Mouse (Mus musculus) neural tube, embryonic 13.5 days (tissue): Measurements from ENCODE around the gene Tra2b. TPM values are rescaled to one million over a fixed set of nuclear protein-coding genes. Genes with fewer than 3 reads are reported as not detected.
"Not testable (repeated sequence)": the region's sequence is repeated elsewhere in the genome, so short reads cannot be mapped to it uniquely, and the experiment has no call there.

Source experiments
- ATAC-seq: fragments of 200-750 bp; cut with Nextera tagmentation; 2 replicates; pipeline ENCODE4 v1.8.0; 2017; ENCODE audit warnings: low read depth, mild to moderate bottlenecking, moderate TSS enrichment, moderate library complexity
- H3K27ac ChIP-seq: fragments of 300-500 bp; sonication (generic); replicated peaks from 2 replicates; pipeline ENCODE4 v1.5.1; 2015; ENCODE audit warnings: moderate library complexity, mild to moderate bottlenecking, inconsistent platforms
- H3K27me3 ChIP-seq: fragments of 300-500 bp; sonication (generic); 2 replicates; pipeline ENCODE4 v1.6.1; 2015; ENCODE audit warnings: mild to moderate bottlenecking, inconsistent platforms
- H3K36me3 ChIP-seq: fragments of 300-500 bp; sonication (generic); 2 replicates; pipeline ENCODE4 v1.6.1; 2015; ENCODE audit warnings: mild to moderate bottlenecking, inconsistent platforms
- H3K4me1 ChIP-seq: fragments of 300-500 bp; sonication (generic); replicated peaks from 2 replicates; pipeline ENCODE4 v1.6.1; 2015; ENCODE audit warnings: inconsistent platforms
- H3K4me2 ChIP-seq: fragments of 300-500 bp; sonication (generic); 2 replicates; pipeline ENCODE4 v1.6.1; 2015; ENCODE audit warnings: inconsistent platforms, mild to moderate bottlenecking, moderate library complexity
- H3K4me3 ChIP-seq: fragments of 300-500 bp; sonication (generic); 2 replicates; pipeline ENCODE4 v1.5.1; 2015; ENCODE audit warnings: mild to moderate bottlenecking, inconsistent platforms
- H3K9ac ChIP-seq: fragments of 300-500 bp; sonication (generic); 2 replicates; pipeline ENCODE4 v1.6.1; 2015; ENCODE audit warnings: moderate library complexity, mild to moderate bottlenecking, inconsistent platforms
- H3K9me3 ChIP-seq: fragments of 300-500 bp; sonication (generic); 2 replicates; pipeline ENCODE4 v1.6.1; 2016; ENCODE audit warnings: inconsistent platforms
- WGBS: fragments of 180-500 bp; shearing (Covaris S2); methylation state at CpG from one replicate; pipeline ENCODE4 v1.1.7; 2015; 5-methylcytosine and 5-hydroxymethylcytosine counted together
- polyA plus RNA-seq: library from polyadenylated mRNA; unstranded; fragments of >200 nt; fragmentation: Nextera tagmentation; extraction: Ambion mirVana; gene quantifications from 2 replicates; pipeline ENCODE4 v1.2.1, GENCODE M21; 2015

The Tra2b gene
- polyA plus RNA-seq, 1 experiment from 2014 or later = 292 TPM

DNA sequence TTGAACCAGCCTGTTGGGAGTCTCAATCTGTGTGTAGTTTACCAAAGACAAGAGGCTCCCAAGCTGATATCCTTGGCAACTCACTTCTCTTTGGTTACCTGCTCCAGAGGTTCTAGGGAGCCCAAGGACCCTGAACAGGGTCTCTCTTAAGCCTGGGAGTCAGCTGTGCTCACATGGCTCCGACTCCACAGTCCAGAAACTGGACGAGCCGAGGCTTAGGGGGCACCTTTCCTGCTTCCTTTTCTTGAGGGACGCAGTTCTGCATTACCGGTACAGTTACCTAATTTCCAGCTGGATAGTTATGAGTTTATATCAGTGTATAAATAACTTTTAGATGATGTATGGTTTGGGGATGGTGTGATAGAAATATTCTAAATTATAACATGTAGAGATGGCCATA is 24.9 kb downstream of the Tra2b start:
- Histone ChIP-seq H3K4me1 (no peaks in the 10 kb centered on the region), H3K4me3 (no peak overlapping the region), H3K27ac (no peak overlapping the region), H3K36me3 (peaks cover 66% of the 10 kb centered on the region), H3K9me3 (no peaks in the 10 kb centered on the region), H3K9ac (no peak overlapping the region), H3K4me2 (no peak overlapping the region), H3K27me3 (no peaks in the 10 kb centered on the region)
- ATAC-seq = no peak
- WGBS = 94% methylated on average over 5 of the region's 5 CpGs

DNA sequence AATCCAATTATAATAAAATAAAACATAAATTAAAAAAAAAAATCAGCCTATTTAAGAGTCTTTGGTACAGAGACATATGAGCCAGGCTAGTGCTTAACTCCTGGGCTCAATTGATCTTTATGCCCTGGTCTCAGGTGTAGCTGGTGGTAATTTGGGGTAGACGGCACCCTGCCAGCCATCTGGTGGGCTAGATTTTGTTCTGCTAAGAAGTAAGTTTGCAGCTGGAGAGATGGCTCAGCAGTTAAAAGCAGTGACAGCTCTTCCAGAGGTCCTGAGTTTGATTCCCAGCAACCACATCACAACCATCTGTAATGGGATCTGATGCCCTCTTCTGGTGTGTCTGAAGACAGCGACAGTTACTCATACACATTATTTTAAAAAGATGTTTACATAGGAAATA is 25.8 kb downstream of the Tra2b start:
- Histone ChIP-seq H3K9me3 (no peaks in the 10 kb centered on the region), H3K27ac (no peak overlapping the region), H3K4me3 (no peak overlapping the region), H3K4me2 (no peak overlapping the region), H3K27me3 (no peaks in the 10 kb centered on the region), H3K4me1 (no peaks in the 10 kb centered on the region), H3K9ac (no peak overlapping the region), H3K36me3 (peaks cover 61% of the 10 kb centered on the region)
- ATAC-seq = no peak
- 79% methylated on average over 2 of the region's 2 CpGs for WGBS

DNA sequence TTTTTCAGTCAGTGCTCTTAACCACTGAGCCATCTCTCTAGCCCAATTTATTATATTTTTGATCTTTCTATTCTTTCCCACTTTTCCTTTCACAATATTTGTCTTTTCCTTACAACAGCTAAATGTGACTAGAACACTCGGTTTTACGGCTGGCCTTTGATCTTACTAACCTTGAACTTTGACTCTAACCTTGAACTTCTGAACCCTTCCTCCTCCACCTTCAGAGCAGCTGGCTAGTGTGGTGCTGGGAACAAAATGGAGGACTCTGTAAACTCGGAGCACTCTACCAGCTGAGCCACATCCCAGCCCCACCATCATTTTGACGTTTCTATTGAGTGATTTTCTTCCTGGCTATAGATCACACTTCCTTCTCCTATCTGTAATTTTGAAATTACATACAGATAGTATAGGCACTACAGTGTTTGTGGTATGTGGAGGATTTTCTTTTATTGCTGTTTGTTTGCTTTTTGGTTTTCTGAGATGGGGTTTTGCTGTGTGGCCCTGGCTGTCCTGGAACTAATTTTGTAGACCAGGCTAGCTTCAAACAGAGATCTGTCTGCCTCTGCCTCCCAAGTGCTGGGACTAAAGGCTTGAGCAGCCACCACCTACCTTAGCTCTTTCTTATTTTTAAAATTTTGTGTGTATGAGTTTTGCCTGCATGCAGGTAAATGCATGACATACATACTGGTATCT is 26.7 kb downstream of the Tra2b start:
- Histone ChIP-seq H3K27ac (no peak overlapping the region), H3K36me3 (peaks cover 52% of the 10 kb centered on the region), H3K4me3 (no peak overlapping the region), H3K4me2 (no peak overlapping the region), H3K9me3 (no peaks in the 10 kb centered on the region), H3K4me1 (0 out of 2 replicates have a peak, but pooled peaks cover 3% of the 10 kb centered on the region), H3K9ac (no peak overlapping the region), H3K27me3 (no peaks in the 10 kb centered on the region)
- no peak for ATAC-seq
- WGBS = 73% methylated on average over 4 of the region's 4 CpGs

DNA sequence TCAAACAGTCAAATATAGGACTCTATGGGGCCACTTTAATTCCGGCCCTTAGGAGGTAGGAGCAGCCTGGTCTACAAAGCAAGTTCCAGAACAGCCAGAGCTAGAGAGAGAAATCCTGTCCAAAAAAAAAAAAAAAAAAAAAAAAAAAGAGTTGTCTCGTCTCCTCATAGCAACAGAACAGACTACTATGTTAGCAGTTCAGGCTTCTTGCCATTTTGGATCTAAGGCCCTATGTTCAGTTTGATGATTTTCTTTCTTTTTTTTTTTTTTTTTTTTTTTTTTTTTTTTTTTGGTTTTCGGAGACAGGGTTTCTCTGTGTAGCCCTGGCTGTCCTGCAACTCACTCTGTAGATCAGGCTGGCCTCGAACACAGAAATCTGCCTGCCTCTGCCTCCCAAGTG is 27.4 kb downstream of the Tra2b start:
- ATAC-seq, H3K27me3 ChIP-seq: not testable (repeated sequence)

DNA sequence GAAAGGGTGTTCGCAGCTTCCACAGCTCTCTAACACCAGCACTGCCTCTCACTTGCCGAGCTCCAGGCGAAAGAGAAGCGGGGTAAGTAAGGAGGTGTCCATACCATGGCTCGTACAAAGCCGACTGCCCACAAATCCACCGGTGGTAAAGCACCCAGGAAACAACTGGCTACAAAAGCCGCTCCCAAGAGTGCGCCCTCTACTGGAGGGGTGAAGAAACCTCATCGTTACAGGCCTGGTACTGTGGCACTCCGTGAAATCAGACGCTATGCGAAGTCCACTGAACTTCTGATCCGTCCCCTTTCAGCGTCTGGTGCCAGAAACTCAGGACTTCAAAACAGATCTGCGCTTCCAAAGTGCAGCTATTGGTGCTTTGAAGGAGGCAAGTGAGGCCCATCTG is 29.0 kb downstream of the Tra2b start:
- H3K4me1 ChIP-seq = 0 out of 2 replicates have a peak, but pooled peaks cover 3% of the 10 kb centered on the region
- H3K4me3 ChIP-seq = no peak overlapping the region
- 91% methylated on average over 16 of the region's 16 CpGs for WGBS
- no peak overlapping the region for H3K9ac ChIP-seq
- H3K27ac ChIP-seq = no peak overlapping the region
- peaks cover 29% of the 10 kb centered on the region for H3K36me3 ChIP-seq
- no peaks in the 10 kb centered on the region for H3K9me3 ChIP-seq
- H3K27me3 ChIP-seq = no peaks in the 10 kb centered on the region
- no peak overlapping the region for H3K4me2 ChIP-seq
- ATAC-seq = no peak

More for the DNA sequence above, 27.4 kb downstream of the Tra2b start:
- not testable (repeated sequence) for H3K4me3 ChIP-seq, H3K4me2 ChIP-seq, H3K27ac ChIP-seq, H3K4me1 ChIP-seq, H3K9ac ChIP-seq, H3K9me3 ChIP-seq
- 80% methylated on average over 4 of the region's 4 CpGs for WGBS
- peaks cover 45% of the 10 kb centered on the region for H3K36me3 ChIP-seq

DNA sequence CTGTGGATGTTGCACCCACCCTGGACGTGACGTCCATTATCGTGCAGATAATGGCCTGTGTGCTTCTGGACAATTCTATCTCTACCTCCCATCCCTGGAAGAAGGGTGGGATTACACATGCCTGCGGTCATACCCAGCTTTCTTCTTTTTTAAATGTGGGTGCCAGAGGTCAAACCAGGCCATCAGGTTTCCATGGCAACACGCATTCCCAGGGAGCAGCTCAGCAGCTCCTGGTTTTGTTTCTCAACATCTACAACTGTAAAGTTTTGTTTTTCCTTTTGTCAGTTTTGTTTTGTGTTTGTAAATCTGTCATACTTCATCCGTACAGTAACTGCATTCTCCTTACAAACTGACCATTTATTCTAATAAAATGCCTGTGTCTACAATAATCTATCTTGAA is 31.3 kb downstream of the Tra2b start:
- Histone ChIP-seq H3K4me1 (0 out of 2 replicates have a peak, but pooled peaks cover 3% of the 10 kb centered on the region), H3K9ac (no peak overlapping the region), H3K4me3 (no peak overlapping the region), H3K27ac (no peak overlapping the region), H3K9me3 (no peaks in the 10 kb centered on the region), H3K27me3 (no peaks in the 10 kb centered on the region), H3K36me3 (peaks cover 7% of the 10 kb centered on the region; the same call in 1 of the 2 replicates), H3K4me2 (no peak overlapping the region)
- 28% methylated on average over 6 of the region's 6 CpGs for WGBS
- ATAC-seq = no peak

DNA sequence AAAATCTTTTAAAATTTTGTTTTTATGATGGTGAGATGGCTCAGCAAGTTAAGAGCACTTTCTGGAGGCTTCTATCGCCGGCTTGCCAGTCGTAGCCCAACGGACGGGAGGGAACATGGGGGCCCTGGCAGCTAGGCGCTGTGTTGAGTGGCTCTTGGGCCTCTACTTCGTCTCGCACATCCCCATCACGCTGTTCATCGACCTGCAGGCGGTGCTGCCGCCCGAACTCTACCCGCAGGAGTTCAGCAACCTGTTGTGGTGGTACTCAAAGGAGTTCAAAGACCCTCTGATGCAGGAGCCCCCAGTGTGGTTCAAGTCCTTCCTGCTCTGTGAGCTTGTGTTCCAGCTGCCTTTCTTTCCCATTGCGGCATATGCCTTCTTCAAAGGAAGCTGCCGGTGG is 35.5 kb downstream of the Tra2b start:
- not testable (repeated sequence) for ATAC-seq, H3K36me3 ChIP-seq, H3K4me2 ChIP-seq, H3K4me3 ChIP-seq, H3K9ac ChIP-seq, H3K9me3 ChIP-seq, H3K27me3 ChIP-seq, H3K27ac ChIP-seq, H3K4me1 ChIP-seq
- 77% methylated on average over 16 of the region's 16 CpGs for WGBS

DNA sequence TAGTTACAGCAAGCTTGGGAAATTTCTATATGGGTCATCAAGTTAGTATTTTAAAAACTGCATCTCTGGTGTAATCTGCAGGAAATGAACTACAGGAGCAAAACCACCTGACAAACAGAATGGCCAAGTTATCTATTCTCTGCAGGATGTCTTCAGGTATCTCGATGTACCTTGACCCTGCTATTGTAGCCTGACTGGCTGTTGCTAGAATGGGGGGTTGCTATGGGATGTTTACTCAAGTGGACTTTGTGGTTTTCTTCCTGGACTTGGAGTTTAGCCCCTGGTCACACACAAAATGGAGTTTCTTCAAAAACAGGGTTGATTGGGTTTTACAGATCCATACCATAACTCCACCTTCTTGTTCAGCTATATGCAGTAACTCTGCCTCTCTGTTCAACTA is 62.3 kb downstream of the Tra2b start:
- no peak for ATAC-seq
- Histone ChIP-seq H3K4me2 (no peak overlapping the region), H3K9ac (no peak overlapping the region), H3K36me3 (no peaks in the 10 kb centered on the region), H3K9me3 (0 out of 2 replicates have a peak, but pooled peaks cover 4% of the 10 kb centered on the region), H3K27ac (no peak overlapping the region), H3K27me3 (no peaks in the 10 kb centered on the region), H3K4me3 (no peak overlapping the region), H3K4me1 (no peaks in the 10 kb centered on the region)
- 91% methylated on average over 1 of the region's 1 CpGs for WGBS

DNA sequence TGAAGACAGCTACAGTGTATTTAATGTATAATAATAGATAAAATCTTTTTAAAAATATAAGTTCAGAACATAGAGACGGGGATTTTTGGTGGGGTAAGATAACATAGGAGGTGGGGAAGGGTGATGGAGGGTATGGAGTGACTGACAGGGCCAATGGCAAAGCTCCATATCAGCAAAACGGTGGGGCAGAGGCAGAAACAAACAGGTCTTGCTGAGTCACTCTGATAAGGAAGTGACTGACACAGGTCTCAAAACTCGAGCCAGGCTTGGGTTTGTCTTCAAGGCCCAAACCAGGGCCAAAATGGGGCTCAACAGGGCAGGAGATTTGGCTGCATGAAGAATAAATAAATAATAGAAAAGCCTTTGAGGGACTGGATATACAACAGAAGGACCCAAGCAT is 63.9 kb downstream of the Tra2b start:
- no peak overlapping the region for H3K9ac ChIP-seq
- no peaks in the 10 kb centered on the region for H3K4me1 ChIP-seq
- no peak overlapping the region for H3K4me2 ChIP-seq
- no peaks in the 10 kb centered on the region for H3K27me3 ChIP-seq
- no peak for ATAC-seq
- H3K4me3 ChIP-seq = no peak overlapping the region
- no peaks in the 10 kb centered on the region for H3K36me3 ChIP-seq
- H3K27ac ChIP-seq = no peak overlapping the region
- 76% methylated on average over 3 of the region's 3 CpGs for WGBS
- H3K9me3 ChIP-seq = 0 out of 2 replicates have a peak, but pooled peaks cover 4% of the 10 kb centered on the region

DNA sequence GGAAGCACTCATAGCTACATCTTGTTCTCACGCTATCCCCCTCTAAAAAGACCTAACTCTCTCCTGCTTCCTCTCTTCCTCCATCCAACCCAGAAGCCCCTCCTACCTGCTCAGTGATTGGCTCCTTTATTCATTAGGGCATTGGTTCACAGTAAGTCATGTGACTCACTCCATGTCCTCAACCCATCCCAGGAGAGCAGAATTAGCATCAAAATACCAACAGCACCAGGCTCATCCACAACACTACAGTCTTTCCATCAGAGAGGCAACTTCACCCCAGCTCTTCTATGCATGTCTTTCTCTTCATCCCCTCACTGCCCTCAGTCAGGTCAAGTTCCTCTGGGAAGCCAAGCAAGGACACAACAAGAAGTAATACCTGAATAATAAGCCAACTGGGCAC is 65.3 kb downstream of the Tra2b start:
- Histone ChIP-seq H3K4me1 (no peaks in the 10 kb centered on the region), H3K9ac (no peak overlapping the region), H3K4me3 (no peak overlapping the region), H3K27me3 (no peaks in the 10 kb centered on the region), H3K27ac (no peak overlapping the region), H3K9me3 (no peaks in the 10 kb centered on the region), H3K36me3 (no peaks in the 10 kb centered on the region), H3K4me2 (no peak overlapping the region)
- 55% methylated on average over 1 of the region's 1 CpGs for WGBS
- ATAC-seq = no peak

Other genes starting within 250 kb of the Tra2b start
- gene Igf2bp2, start 102.7 kb downstream of the Tra2b start, polyA plus RNA-seq = 38.1 and 43.9 TPM in 2 replicates
- gene Etv5, start 173.7 kb upstream of the Tra2b start, polyA plus RNA-seq = 26.3 and 28.1 TPM in 2 replicates